Mouse (Mus musculus) brain, embryonic 14.5 days (tissue): ENCODE results near the gene E030018B13Rik. TPM values are rescaled to one million over a fixed set of nuclear protein-coding genes. Genes with fewer than 3 reads are reported as not detected.

Experiments used
- DNase-seq: peaks from one replicate; pipeline ENCODE4 v3.0.0-alpha.2; 2011; ENCODE audit warnings: low read depth
- CTCF ChIP-seq: fragments of 200-500 bp; IDR thresholded peaks from 2 replicates; pipeline ENCODE4 v1.5.1; 2012; ENCODE audit warnings: inconsistent platforms, mild to moderate bottlenecking, moderate library complexity, borderline replicate concordance; ENCODE audit not compliant: insufficient read depth, insufficient read length; ENCODE audit errors: extremely low read depth
- POLR2A ChIP-seq: fragments of 200-500 bp; IDR thresholded peaks from 2 replicates; pipeline ENCODE4 v1.6.1; 2012; ENCODE audit warnings: mild to moderate bottlenecking, inconsistent platforms, borderline replicate concordance; ENCODE audit not compliant: poor library complexity, insufficient read depth, insufficient read length, severe bottlenecking; ENCODE audit errors: extremely low read depth
- polyA plus RNA-seq: library from polyadenylated mRNA; depleted of rRNA; stranded (reverse); fragments of >200 nt; gene quantifications from 2 replicates; pipeline ENCODE4 v1.2.3, GENCODE M21; 2012

Gene E030018B13Rik
- polyA plus RNA-seq, 1 experiment = not detected

DNA sequence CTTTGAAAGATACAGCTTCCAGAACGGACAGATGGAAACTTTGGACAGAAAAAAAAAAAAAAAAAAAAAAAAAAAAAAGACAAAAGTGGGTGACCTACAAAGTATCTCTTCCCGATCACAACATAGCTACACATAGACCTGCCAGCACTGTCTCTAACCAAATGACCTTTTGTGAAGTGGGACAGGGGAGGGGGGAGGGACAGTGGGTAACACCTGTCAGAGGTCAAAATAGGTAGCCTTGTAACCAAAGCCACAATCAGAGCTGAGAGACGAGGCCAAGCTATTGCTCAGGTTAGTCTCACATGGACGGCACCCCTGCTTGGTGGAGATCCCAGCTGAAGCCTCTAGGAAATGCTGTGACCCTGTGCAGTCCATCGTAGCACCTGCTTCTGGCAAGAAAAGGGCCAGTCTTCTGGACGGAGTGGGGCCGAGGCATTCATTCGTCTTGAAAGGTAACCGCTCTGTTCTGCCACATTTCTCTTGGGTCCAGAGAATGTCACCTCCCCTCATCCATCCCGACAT is 29.0 kb upstream of the E030018B13Rik start:
- DNase-seq = no peak
- no peak for TF ChIP-seq CTCF
- no peak for TF ChIP-seq POLR2A

DNA sequence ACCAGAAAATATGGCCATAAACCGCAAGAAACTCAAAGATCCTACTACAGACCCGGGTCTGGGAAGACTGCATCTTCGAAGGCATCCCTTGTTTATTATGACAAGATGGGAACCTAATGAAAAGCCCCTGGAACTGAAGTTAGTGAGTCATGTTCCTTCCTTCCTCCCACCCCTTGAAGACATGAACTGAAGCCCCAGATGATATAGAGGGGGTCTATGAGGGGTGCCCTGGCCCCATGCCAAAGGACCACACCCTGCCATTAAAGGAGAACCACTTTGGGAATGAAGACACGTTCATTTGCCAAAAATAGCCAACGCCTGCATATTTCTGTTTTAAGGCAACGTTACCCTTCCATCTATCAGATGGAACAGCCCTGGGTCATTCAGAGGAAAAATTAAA is 28.0 kb upstream of the E030018B13Rik start:
- DNase-seq = no peak
- TF ChIP-seq CTCF = no peak
- TF ChIP-seq POLR2A = no peak

DNA sequence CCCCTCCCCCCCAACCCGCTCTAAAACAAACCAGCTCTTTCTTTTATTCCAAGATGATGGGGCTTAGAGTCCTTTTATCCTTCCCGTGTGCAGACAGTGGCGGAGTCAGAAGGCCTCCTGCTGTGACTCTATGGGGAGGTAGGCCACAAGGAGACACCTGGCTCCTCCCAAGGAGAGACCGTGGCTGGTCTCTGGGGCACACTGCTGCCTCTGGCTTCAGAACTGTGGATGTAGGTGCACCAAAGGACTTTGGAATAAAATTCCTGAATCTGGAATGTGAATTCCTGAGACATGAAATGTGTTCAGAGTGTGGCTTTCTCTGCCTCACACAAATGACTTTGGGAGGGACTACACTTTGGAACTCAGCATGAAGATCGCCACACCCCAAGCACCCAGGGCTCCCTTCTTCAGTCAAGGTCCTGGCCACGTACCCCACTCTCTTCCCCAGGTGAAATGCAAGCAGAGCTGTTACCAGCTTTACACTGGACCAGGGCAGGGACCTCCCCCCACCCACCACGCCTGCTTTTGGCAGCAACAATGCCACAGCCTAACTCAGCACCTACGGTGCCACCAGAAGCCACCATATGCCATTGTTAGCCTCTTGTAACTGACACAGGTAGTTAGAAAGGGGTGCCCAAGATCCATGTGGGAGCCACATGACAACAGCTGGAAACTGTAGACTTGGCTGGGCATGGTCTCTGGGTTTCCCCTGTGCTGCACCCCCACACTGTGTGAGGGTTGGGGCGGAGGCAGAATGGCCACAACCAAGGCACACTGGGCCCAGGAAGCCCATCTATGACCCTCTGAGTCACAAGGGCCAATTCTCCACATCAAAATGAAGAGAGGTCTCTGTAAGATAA is 27.3 kb upstream of the E030018B13Rik start:
- no peak for DNase-seq
- no peak for TF ChIP-seq CTCF
- no peak for TF ChIP-seq POLR2A

DNA sequence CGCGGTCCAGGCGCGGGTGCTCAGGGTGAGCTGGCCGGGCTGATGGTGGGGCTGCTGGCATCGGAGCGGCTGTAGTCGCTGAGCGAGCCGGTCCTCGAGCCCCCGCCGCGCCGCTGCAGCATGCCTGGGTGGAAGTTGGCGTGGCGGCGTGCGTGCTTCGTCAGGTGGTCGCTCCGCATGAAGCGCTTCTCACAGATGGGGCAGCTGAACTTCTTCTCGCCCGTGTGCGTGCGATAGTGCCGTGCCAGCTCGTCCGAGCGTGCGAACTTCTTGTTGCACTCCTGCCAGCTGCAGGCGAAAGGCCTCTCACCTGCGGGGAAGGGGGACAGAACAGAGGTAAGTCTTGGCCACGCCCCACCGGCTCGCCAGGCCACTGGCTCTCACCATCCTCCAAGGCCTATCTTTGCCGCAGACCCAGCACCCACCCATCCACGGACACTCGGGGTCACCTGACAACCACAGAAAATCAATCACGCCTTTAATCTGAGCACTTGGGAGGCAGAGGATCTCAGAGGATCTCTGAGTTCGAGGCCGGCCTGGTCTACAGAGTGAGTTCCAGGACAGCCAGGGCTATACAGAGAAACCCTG is 25.1 kb upstream of the E030018B13Rik start:
- TF ChIP-seq CTCF (no peak), POLR2A (no peak)
- DNase-seq = peak; percentile 44

DNA sequence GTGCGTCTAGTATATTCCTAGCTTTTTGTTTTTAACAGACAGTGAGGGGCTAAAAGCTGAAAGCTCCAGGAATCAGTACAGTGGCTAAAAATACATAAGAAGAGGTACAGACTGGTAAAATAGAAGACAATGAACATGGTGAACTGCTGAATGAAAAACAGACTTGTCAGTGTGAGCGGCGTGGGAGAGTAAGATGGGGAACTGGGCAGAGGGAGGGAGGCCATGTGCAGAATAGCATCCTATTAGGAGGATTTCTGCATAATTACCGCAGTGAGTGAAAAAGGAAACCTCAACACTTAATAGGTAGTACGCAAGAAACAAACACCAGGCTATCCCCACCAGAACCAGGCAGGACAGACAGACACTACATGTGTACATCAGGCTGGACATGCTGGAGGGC is 23.5 kb upstream of the E030018B13Rik start:
- TF ChIP-seq POLR2A (no peak), CTCF (no peak)
- peak; percentile 78 for DNase-seq

DNA sequence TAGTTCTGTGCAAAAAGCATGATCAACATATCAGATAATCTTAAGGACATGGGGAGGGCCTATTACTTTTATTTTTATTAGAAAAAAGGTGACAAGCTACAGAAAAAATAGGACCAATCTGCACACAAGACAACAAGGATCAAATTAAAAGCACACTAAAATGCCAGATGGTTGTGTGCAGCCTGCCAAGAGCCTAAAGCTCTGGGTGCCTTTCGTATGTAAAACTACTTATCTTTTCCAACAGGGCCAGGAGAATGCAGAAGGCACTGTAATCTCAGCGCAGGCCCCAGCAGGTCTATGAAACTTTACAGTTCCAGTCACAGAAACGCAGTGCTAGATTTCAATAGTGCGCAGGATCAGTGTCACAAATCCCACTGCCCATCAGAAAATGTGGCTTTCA is 22.9 kb upstream of the E030018B13Rik start:
- no peak for TF ChIP-seq CTCF
- TF ChIP-seq POLR2A = no peak
- DNase-seq = peak; percentile 89

DNA sequence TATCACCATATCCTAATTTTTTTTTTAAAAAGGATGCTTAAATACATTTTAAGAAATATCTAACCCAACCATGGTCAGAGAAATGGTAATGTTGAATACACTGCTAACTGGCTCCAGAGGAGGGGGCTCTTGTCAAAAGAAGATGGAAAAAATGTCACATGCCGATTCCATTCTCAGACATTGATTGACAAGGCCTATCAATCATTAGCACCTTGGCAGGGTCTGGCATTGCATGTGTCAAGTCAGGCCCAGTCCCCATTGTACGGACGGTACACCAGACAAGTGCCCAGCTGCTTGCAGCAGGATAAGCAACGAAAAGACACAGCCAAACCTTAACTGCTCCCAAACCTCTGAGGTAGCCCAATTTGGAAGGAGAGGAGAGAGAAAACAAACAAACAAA is 22.0 kb upstream of the E030018B13Rik start:
- no peak for DNase-seq
- TF ChIP-seq CTCF (no peak), POLR2A (no peak)

DNA sequence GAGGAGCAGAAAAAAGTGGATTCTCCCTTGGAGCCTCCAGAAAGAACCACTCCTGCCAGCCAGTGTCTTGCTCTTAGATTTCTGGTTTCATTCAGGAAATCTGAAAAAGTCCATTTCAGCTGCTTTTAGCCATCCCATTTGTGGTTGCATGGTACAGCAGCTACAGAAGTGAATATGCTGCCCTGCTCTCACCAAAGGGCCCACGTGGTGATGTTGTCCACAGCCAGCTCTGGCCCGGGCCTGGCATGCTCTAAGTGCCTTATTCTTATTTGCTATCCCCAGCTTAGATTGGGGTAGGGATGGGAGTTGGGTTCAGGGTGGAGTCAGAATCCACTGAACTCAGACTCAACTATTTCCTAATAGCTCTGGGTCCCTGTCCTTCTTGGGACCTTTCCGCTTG is 21.4 kb upstream of the E030018B13Rik start:
- no peak for TF ChIP-seq CTCF
- TF ChIP-seq POLR2A = no peak
- no peak for DNase-seq

DNA sequence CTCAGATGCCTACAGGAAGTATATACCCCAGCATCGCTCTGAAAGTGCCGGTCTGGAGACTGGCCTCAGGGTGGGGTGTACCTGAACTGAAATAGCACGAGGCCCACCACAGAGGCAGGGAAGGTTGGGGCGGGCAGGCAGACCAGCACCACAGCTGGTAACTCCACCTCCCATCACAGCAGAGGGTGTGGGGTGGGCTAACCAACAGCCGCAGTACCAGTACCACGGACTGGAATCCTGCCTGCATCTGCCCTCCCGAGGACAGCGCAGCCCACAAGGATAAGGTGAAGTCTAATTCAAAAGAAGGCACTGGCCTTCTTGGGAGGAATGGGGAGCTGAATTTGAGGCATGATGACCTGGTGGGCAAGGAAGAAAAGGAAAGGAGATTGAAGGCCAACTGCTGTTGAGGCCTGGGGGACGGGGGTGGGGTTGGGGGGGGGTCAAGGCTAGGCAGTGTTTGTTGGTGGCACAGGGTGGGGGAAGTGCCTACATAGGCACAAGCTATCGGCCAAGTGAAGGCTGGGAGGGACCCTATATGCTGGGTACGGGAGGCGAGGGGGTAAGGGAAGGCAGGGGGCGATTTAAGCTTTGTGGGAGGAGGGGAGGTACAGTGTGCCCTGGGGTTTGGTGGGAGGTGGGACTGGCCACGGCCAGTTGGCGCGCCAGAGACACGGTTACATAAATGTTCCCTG is 20.2 kb upstream of the E030018B13Rik start:
- DNase-seq = no peak
- TF ChIP-seq CTCF (no peak), POLR2A (no peak)

DNA sequence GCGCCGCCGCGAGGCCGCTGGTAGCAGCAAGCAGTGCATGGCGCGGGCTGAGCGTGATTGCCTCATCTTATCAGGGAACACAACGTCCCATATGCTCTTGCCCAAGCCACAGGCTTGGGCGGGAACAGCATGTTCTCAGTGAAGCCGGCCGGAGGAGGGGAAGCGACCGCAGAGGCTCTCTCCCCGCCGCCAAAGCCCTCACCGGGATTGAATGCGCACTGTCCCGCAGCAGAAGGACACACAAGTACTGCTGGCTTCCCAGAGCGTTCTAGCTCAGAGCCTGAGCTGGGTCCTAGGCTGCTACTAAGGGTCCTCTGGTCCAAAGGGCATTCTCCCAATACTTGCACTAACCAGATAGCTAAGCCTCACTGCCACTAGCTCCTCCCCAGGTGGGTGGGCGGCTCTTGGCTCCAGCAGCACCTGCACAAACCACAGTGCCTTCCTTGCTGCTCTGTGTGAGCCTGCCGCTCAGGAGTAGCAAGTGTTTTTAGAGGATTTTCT is 19.6 kb upstream of the E030018B13Rik start:
- TF ChIP-seq POLR2A = no peak
- TF ChIP-seq CTCF = peak; percentile 53
- DNase-seq = peak; percentile 90

DNA sequence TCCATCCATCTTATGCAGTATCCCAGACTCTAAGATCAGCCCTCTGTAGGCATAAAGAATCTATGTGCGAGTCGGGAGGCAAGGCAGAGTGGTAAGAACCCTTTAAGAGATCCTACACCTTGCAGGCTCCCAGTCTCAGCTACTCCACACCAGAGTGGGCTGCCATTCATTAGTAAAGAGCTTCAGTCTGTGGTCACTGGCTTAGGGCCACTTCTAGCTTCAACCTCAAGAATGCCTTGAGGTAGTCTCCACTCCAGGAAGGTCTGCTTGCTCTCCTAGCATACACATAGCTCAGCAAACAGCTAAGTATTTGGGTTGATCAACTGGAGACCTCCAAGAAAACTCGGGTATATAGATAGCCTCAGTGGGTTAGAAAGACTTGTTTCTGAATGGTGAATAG is 19.0 kb upstream of the E030018B13Rik start:
- TF ChIP-seq CTCF (no peak), POLR2A (no peak)
- DNase-seq = no peak

DNA sequence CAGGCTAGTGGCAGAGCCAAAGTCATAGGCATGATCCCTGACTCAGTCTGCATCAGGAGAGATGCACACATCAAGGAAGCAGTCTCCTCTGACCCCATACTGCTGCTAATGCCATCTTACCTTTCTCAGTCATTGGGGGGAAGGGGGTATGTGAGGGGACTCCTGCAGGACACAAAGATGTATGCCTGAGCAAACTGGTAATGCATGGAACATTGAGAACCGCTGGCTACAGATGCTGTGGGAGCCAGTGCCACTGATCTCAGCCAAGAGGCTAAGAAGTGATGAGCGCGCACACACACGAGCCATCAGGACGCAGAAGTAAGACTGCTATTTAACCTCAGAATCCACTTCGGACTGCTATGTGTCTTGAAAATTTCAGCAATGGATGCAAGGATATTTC is 18.5 kb upstream of the E030018B13Rik start:
- no peak for TF ChIP-seq CTCF
- DNase-seq = no peak

DNA sequence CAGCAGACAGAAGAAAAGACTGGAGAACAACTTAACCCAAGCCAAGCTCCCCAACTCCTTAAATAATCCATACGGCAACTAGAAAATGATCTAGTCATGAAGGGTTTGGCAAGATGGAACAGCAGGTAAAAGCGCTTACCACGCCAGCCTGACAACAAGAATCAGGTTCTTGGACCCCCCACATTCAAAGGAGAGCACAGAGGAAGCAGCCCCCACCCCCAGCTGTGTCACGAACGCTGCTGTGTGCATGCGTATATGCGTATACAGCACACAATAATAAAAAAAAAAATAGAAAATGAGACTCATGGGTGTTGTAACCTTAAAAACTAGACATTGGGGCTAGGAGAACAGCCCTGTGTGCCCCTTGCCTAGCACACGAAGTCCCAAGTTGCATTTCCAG is 16.7 kb upstream of the E030018B13Rik start:
- TF ChIP-seq CTCF = no peak
- TF ChIP-seq POLR2A = no peak
- DNase-seq = no peak
